Mouse (Mus musculus) limb, embryonic 12.5 days (tissue): Measurements from ENCODE around the gene Tamm41. TPM values are rescaled to one million over a fixed set of nuclear protein-coding genes. Genes with fewer than 3 reads are reported as not detected.

Experiments used
- ATAC-seq: fragments of 200-750 bp; cut with Nextera tagmentation; 2 replicates; pipeline ENCODE4 v1.8.0; 2017; ENCODE audit warnings: low read depth, moderate TSS enrichment; ENCODE audit not compliant: insufficient number of reproducible peaks, insufficient read depth, low FRiP score, low TSS enrichment
- H3K27ac ChIP-seq: fragments of 300-500 bp; sonication (generic); 2 replicates; pipeline ENCODE4 v1.5.1; 2016; ENCODE audit warnings: mild to moderate bottlenecking, moderate library complexity
- H3K27me3 ChIP-seq: fragments of 300-500 bp; sonication (generic); 2 replicates; pipeline ENCODE4 v1.6.1; 2016; ENCODE audit warnings: mild to moderate bottlenecking, moderate library complexity
- H3K36me3 ChIP-seq: fragments of 300-500 bp; sonication (generic); 2 replicates; pipeline ENCODE4 v1.6.1; 2016; ENCODE audit warnings: mild to moderate bottlenecking, moderate library complexity
- H3K4me1 ChIP-seq: fragments of 300-500 bp; sonication (generic); replicated peaks from 2 replicates; pipeline ENCODE4 v1.6.1; 2016
- H3K4me2 ChIP-seq: fragments of 300-500 bp; sonication (generic); 2 replicates; pipeline ENCODE4 v1.6.1; 2016; ENCODE audit warnings: mild to moderate bottlenecking, moderate library complexity
- H3K4me3 ChIP-seq: fragments of 300-500 bp; sonication (generic); replicated peaks from 2 replicates; pipeline ENCODE4 v1.5.1; 2016; ENCODE audit warnings: mild to moderate bottlenecking
- H3K9ac ChIP-seq: fragments of 300-500 bp; sonication (generic); replicated peaks from 2 replicates; pipeline ENCODE4 v1.6.1; 2016; ENCODE audit warnings: mild to moderate bottlenecking, moderate library complexity
- H3K9me3 ChIP-seq: fragments of 300-500 bp; sonication (generic); 2 replicates; pipeline ENCODE4 v1.6.1; 2016; ENCODE audit warnings: mild to moderate bottlenecking, moderate library complexity
- WGBS: fragments of 180-500 bp; shearing (Covaris S2); methylation state at CpG from one replicate; pipeline ENCODE4 v1.1.7; 2016; 5-methylcytosine and 5-hydroxymethylcytosine counted together
- polyA plus RNA-seq: library from polyadenylated mRNA; unstranded; fragments of >200 nt; fragmentation: Nextera tagmentation; extraction: Ambion mirVana; gene quantifications from 2 replicates; pipeline ENCODE4 v1.2.1, GENCODE M21; 2016

Tamm41 gene
- polyA plus RNA-seq, 1 experiment from 2014 or later = 83.3 TPM

GRCm38 (mm10) chr6:114974331-114974730 lies 63.3 kb downstream of the Tamm41 start:
- no peak overlapping the region for H3K9ac ChIP-seq
- H3K27ac ChIP-seq = no peak overlapping the region
- H3K36me3 ChIP-seq = no peaks in the 10 kb centered on the region
- ATAC-seq = no peak
- no peak overlapping the region for H3K4me3 ChIP-seq
- no peaks in the 10 kb centered on the region for H3K9me3 ChIP-seq
- peaks cover 22% of the 10 kb centered on the region for H3K4me1 ChIP-seq
- 91% methylated on average over 1 of the region's 1 CpGs for WGBS
- H3K27me3 ChIP-seq = no peaks in the 10 kb centered on the region
- no peak overlapping the region for H3K4me2 ChIP-seq

GRCm38 (mm10) chr6:114972988-114973387 lies 64.7 kb downstream of the Tamm41 start:
- no peaks in the 10 kb centered on the region for H3K9me3 ChIP-seq
- H3K4me2 ChIP-seq = no peak overlapping the region
- H3K36me3 ChIP-seq = no peaks in the 10 kb centered on the region
- H3K4me1 ChIP-seq = peaks cover 25% of the 10 kb centered on the region
- 71% methylated on average over 1 of the region's 1 CpGs for WGBS
- no peak for ATAC-seq
- no peak overlapping the region for H3K4me3 ChIP-seq
- no peak overlapping the region for H3K27ac ChIP-seq
- H3K9ac ChIP-seq = no peak overlapping the region
- H3K27me3 ChIP-seq = no peaks in the 10 kb centered on the region

GRCm38 (mm10) chr6:114970895-114971294 lies 66.8 kb downstream of the Tamm41 start:
- H3K27ac ChIP-seq = no peak overlapping the region
- no peak overlapping the region for H3K4me3 ChIP-seq
- 67% methylated on average over 5 of the region's 5 CpGs for WGBS
- no peak for ATAC-seq
- H3K36me3 ChIP-seq = no peaks in the 10 kb centered on the region
- H3K4me2 ChIP-seq = no peak overlapping the region
- peaks cover 41% of the 10 kb centered on the region for H3K4me1 ChIP-seq
- no peak overlapping the region for H3K9ac ChIP-seq
- H3K9me3 ChIP-seq = no peaks in the 10 kb centered on the region
- peaks cover 4% of the 10 kb centered on the region; the same call in 1 of the 2 replicates for H3K27me3 ChIP-seq

- peaks cover 4% of the 10 kb centered on the region; the same call in 1 of the 2 replicates for H3K27me3 ChIP-seq
- H3K27ac ChIP-seq = no peak overlapping the region
- H3K9ac ChIP-seq = no peak overlapping the region
- H3K9me3 ChIP-seq = no peaks in the 10 kb centered on the region
- H3K36me3 ChIP-seq = no peaks in the 10 kb centered on the region
- H3K4me2 ChIP-seq = peak overlapping the region; percentile 100
- 21% methylated on average over 6 of the region's 6 CpGs for WGBS
- H3K4me1 ChIP-seq = peaks cover 45% of the 10 kb centered on the region
- H3K4me3 ChIP-seq = no peak overlapping the region
- ATAC-seq = no peak
Observed at GRCm38 (mm10) chr6:114970386-114970785, 67.3 kb downstream of the Tamm41 start.

GRCm38 (mm10) chr6:114969213-114970120 lies 68.2 kb downstream of the Tamm41 start, which contains the start of gene Vgll4:
TSS of gene Vgll4 (minus strand) at chr6:114969994.
- Histone ChIP-seq H3K9ac (peak within 1 kb of the TSS; percentile 77), H3K27me3 (peaks cover 4% of the 10 kb centered on the region; the same call in 1 of the 2 replicates), H3K4me2 (peak within 1 kb of the TSS; percentile 100), H3K27ac (peak within 1 kb of the TSS; percentile 85), H3K4me3 (peak within 1 kb of the TSS; percentile 69), H3K4me1 (peaks cover 46% of the 10 kb centered on the region), H3K36me3 (no peaks in the 10 kb centered on the region), H3K9me3 (no peaks in the 10 kb centered on the region)
- ATAC-seq = peak; percentile 43
- under 1% methylated on average over 79 of the region's 79 CpGs for WGBS

- no peaks in the 10 kb centered on the region for H3K9me3 ChIP-seq
- under 1% methylated on average over 82 of the region's 82 CpGs for WGBS
- peak overlapping the region; percentile 69 for H3K4me3 ChIP-seq
- no peaks in the 10 kb centered on the region for H3K36me3 ChIP-seq
- peak overlapping the region; percentile 77 for H3K9ac ChIP-seq
- peak overlapping the region; percentile 85 for H3K27ac ChIP-seq
- H3K4me1 ChIP-seq = peaks cover 54% of the 10 kb centered on the region
- peak; percentile 72 for ATAC-seq
- H3K4me2 ChIP-seq = peak overlapping the region; percentile 100
- peaks cover 4% of the 10 kb centered on the region; the same call in 1 of the 2 replicates for H3K27me3 ChIP-seq
Observed at GRCm38 (mm10) chr6:114968361-114969212, 69.1 kb downstream of the Tamm41 start.

GRCm38 (mm10) chr6:114967623-114968022 lies 70.1 kb downstream of the Tamm41 start:
- peaks cover 60% of the 10 kb centered on the region for H3K4me1 ChIP-seq
- H3K4me2 ChIP-seq = peak overlapping the region; percentile 100
- peak overlapping the region; percentile 69 for H3K4me3 ChIP-seq
- no peaks in the 10 kb centered on the region for H3K9me3 ChIP-seq
- 44% methylated on average over 12 of the region's 12 CpGs for WGBS
- H3K9ac ChIP-seq = no peak overlapping the region
- no peak for ATAC-seq
- H3K27ac ChIP-seq = no peak overlapping the region
- peaks cover 4% of the 10 kb centered on the region; the same call in 1 of the 2 replicates for H3K27me3 ChIP-seq
- H3K36me3 ChIP-seq = no peaks in the 10 kb centered on the region

- H3K4me2 ChIP-seq = peak overlapping the region; percentile 100
- no peak overlapping the region for H3K4me3 ChIP-seq
- peaks cover 5% of the 10 kb centered on the region for H3K27me3 ChIP-seq
- H3K9me3 ChIP-seq = no peaks in the 10 kb centered on the region
- no peak for ATAC-seq
- H3K4me1 ChIP-seq = peaks cover 56% of the 10 kb centered on the region
- WGBS = 61% methylated on average over 2 of the region's 2 CpGs
- H3K9ac ChIP-seq = no peak overlapping the region
- no peak overlapping the region for H3K27ac ChIP-seq
- H3K36me3 ChIP-seq = no peaks in the 10 kb centered on the region
Observed at GRCm38 (mm10) chr6:114966396-114967154, 71.1 kb downstream of the Tamm41 start.

- 93% methylated on average over 3 of the region's 3 CpGs for WGBS
- Histone ChIP-seq H3K4me2 (no peak overlapping the region), H3K27ac (no peak overlapping the region), H3K4me3 (no peak overlapping the region), H3K4me1 (peaks cover 52% of the 10 kb centered on the region), H3K27me3 (peaks cover 7% of the 10 kb centered on the region), H3K9ac (no peak overlapping the region), H3K36me3 (no peaks in the 10 kb centered on the region), H3K9me3 (no peaks in the 10 kb centered on the region)
- no peak for ATAC-seq
Observed at GRCm38 (mm10) chr6:114965802-114966201, 71.9 kb downstream of the Tamm41 start.

GRCm38 (mm10) chr6:114965396-114965795 lies 72.3 kb downstream of the Tamm41 start:
- Histone ChIP-seq H3K4me3 (no peak overlapping the region), H3K9ac (no peak overlapping the region), H3K27me3 (peaks cover 7% of the 10 kb centered on the region), H3K4me2 (no peak overlapping the region), H3K9me3 (no peaks in the 10 kb centered on the region), H3K4me1 (peaks cover 52% of the 10 kb centered on the region), H3K36me3 (no peaks in the 10 kb centered on the region), H3K27ac (no peak overlapping the region)
- ATAC-seq = no peak
- WGBS = 77% methylated on average over 8 of the region's 8 CpGs
